Mouse (Mus musculus) urinary bladder, postnatal 25 days (tissue): ENCODE data around the gene Ccdc175.

Experiments
- DNase-seq: peaks from one replicate; pipeline ENCODE4 v3.0.0; 2022; ENCODE audit warnings: low spot score

Ccdc175 gene

GRCm38 (mm10) chr12:72102776-72103175 is 82.1 kb downstream of the Ccdc175 start:
- no peak for DNase-seq

GRCm38 (mm10) chr12:72096966-72097365 is 87.9 kb downstream of the Ccdc175 start:
- DNase-seq: no peak

GRCm38 (mm10) chr12:72089802-72090201 is 95.0 kb downstream of the Ccdc175 start:
- no peak for DNase-seq

- DNase-seq: no peak
Measured at GRCm38 (mm10) chr12:72086166-72086825, 98.5 kb downstream of the Ccdc175 start.

GRCm38 (mm10) chr12:72085329-72086165 is 99.3 kb downstream of the Ccdc175 start, which contains the start of the genes L3hypdh and Jkamp:
Gene L3hypdh, minus strand, starts transcription at chr12:72085439.
Gene Jkamp, plus strand, starts transcription at chr12:72085589.
- peak; percentile 99 for DNase-seq

- DNase-seq: no peak
Measured at GRCm38 (mm10) chr12:72085024-72085328, 99.9 kb downstream of the Ccdc175 start.

GRCm38 (mm10) chr12:72084261-72085023 is 100.4 kb downstream of the Ccdc175 start:
- DNase-seq: peak; percentile 47

- DNase-seq: no peak
Measured at GRCm38 (mm10) chr12:72083265-72083664, 101.6 kb downstream of the Ccdc175 start.

- peak; percentile 27 for DNase-seq
Measured at GRCm38 (mm10) chr12:72082370-72082769, 102.5 kb downstream of the Ccdc175 start.

GRCm38 (mm10) chr12:72081961-72082360 is 102.9 kb downstream of the Ccdc175 start:
- no peak for DNase-seq

- no peak for DNase-seq
Measured at GRCm38 (mm10) chr12:72078248-72078647, 106.6 kb downstream of the Ccdc175 start.

- DNase-seq: peak; percentile 81
Measured at GRCm38 (mm10) chr12:72070327-72071269, 114.2 kb downstream of the Ccdc175 start, which contains the start of gene Gpr135. Gene Gpr135, minus strand, starts transcription at chr12:72071125.

- no peak for DNase-seq
Measured at GRCm38 (mm10) chr12:72069626-72070326, 115.1 kb downstream of the Ccdc175 start.

- no peak for DNase-seq
Measured at GRCm38 (mm10) chr12:72057780-72058179, 127.0 kb downstream of the Ccdc175 start.

GRCm38 (mm10) chr12:72053851-72054250 is 131.0 kb downstream of the Ccdc175 start:
- no peak for DNase-seq

GRCm38 (mm10) chr12:72053303-72053702 is 131.5 kb downstream of the Ccdc175 start:
- DNase-seq: no peak

- DNase-seq: no peak
Measured at GRCm38 (mm10) chr12:72052571-72052970, 132.3 kb downstream of the Ccdc175 start.
